Mouse (Mus musculus) CH12.LX (cell line): ENCODE results near the gene Zfp457. TPM values are rescaled to one million over a fixed set of nuclear protein-coding genes. Genes with fewer than 3 reads are reported as not detected.

Experiments used
- DNase-seq: peaks from one replicate; pipeline ENCODE4 v3.0.0-alpha.2; 2013; ENCODE audit errors: extremely low read depth
- H3K27ac ChIP-seq: 2 replicates; pipeline ENCODE4 v1.5.1; 2012; ENCODE audit warnings: low read depth, mild to moderate bottlenecking, control low read depth, moderate library complexity; ENCODE audit not compliant: insufficient read depth
- H3K27me3 ChIP-seq: replicated peaks from 2 replicates; pipeline ENCODE3; 2012; ENCODE audit warnings: inconsistent platforms
- H3K36me3 ChIP-seq, 2 experiments: replicated peaks in 1 of 2; 2 replicates each; pipeline versions ENCODE3 to v1.6.1; 2012; ENCODE audit warnings: inconsistent platforms in 1 of 2, low read length in 1 of 2, mild to moderate bottlenecking in 1 of 2, mixed read lengths in 1 of 2, moderate library complexity in 1 of 2; ENCODE audit not compliant: control insufficient read depth in 1 of 2, insufficient read depth in 1 of 2
- H3K4me1 ChIP-seq, 2 experiments: 2 replicates each; pipeline ENCODE4 v1.6.1; 2012; ENCODE audit warnings: inconsistent platforms in 1 of 2, moderate library complexity in 1 of 2; ENCODE audit not compliant: insufficient read depth in 2 of 2, control insufficient read depth in 1 of 2
- H3K4me2 ChIP-seq: 2 replicates; pipeline ENCODE4 v1.6.1; 2012; ENCODE audit warnings: low read depth, mild to moderate bottlenecking, control low read depth; ENCODE audit not compliant: poor library complexity, insufficient read depth, severe bottlenecking
- H3K4me3 ChIP-seq, 3 experiments: fragments of 150-350 bp in 1 of 3; sonication (generic) in 1 of 3; replicated peaks in 1 of 3; 2 replicates each; pipeline versions ENCODE3 to v1.5.1; 2011 to 2012; ENCODE audit warnings: low read depth in 2 of 3, low read length in 2 of 3, mild to moderate bottlenecking in 2 of 3, moderate library complexity in 2 of 3, control low read depth in 1 of 3, improper control_type of control experiment in 1 of 3, inconsistent platforms in 1 of 3, mixed read lengths in 1 of 3; ENCODE audit not compliant: poor library complexity in 1 of 3
- H3K79me2 ChIP-seq: replicated peaks from 2 replicates; pipeline ENCODE4 v1.6.1; 2012; ENCODE audit warnings: mild to moderate bottlenecking, moderate library complexity; ENCODE audit not compliant: control insufficient read depth, poor library complexity, insufficient read depth, severe bottlenecking; ENCODE audit errors: extremely low read depth
- H3K9ac ChIP-seq: 2 replicates; pipeline ENCODE4 v1.6.1; 2012; ENCODE audit warnings: low read depth, mild to moderate bottlenecking, control low read depth, moderate library complexity; ENCODE audit not compliant: insufficient read depth
- H3K9me3 ChIP-seq: replicated peaks from 2 replicates; pipeline ENCODE3; 2012; ENCODE audit warnings: low read length, inconsistent platforms, mixed read lengths
- BHLHE40 ChIP-seq: IDR thresholded peaks from 2 replicates; pipeline ENCODE4 v1.6.1; 2011; ENCODE audit warnings: mild to moderate bottlenecking, low read depth, low read length, improper control_type of control experiment
- CHD1 ChIP-seq: IDR thresholded peaks from 2 replicates; pipeline ENCODE4 v1.6.1; 2012; ENCODE audit warnings: low read depth, low read length, improper control_type of control experiment, inconsistent platforms
- CHD2 ChIP-seq: IDR thresholded peaks from 2 replicates; pipeline ENCODE4 v1.6.1; 2011; ENCODE audit warnings: low read length, improper control_type of control experiment
- CTCF ChIP-seq, 2 experiments: IDR thresholded peaks in 1 of 2; conservative IDR thresholded peaks in 1 of 2; 2 replicates each; pipeline ENCODE4 v1.5.1; 2011 to 2012; ENCODE audit warnings: low read depth in 2 of 2, low read length in 2 of 2, improper control_type of control experiment in 1 of 2, inconsistent platforms in 1 of 2, mild to moderate bottlenecking in 1 of 2, moderate library complexity in 1 of 2
- E2F4 ChIP-seq: IDR thresholded peaks from 2 replicates; pipeline ENCODE4 v1.6.1; 2011; ENCODE audit warnings: low read depth, low read length, improper control_type of control experiment; ENCODE audit not compliant: insufficient replicate concordance
- ELF1 ChIP-seq: IDR thresholded peaks from 2 replicates; pipeline ENCODE4 v1.6.1; 2014; ENCODE audit warnings: low read depth, mild to moderate bottlenecking, inconsistent platforms, low read length, improper control_type of control experiment
- EP300 ChIP-seq: IDR thresholded peaks from 2 replicates; pipeline ENCODE4 v1.6.1; 2011; ENCODE audit warnings: low read length, improper control_type of control experiment
- ETS1 ChIP-seq: conservative IDR thresholded peaks from 2 replicates; pipeline ENCODE4 v1.6.1; 2012; ENCODE audit warnings: low read depth, mild to moderate bottlenecking, inconsistent platforms, low read length, improper control_type of control experiment, moderate library complexity
- GABPA ChIP-seq: IDR thresholded peaks from 2 replicates; pipeline ENCODE4 v1.6.1; 2012; ENCODE audit warnings: low read depth, low read length, improper control_type of control experiment, inconsistent platforms; ENCODE audit not compliant: insufficient replicate concordance
- HCFC1 ChIP-seq: IDR thresholded peaks from 2 replicates; pipeline ENCODE4 v1.6.1; 2012; ENCODE audit warnings: low read depth, mild to moderate bottlenecking, inconsistent platforms, low read length, improper control_type of control experiment
- IRF4 ChIP-seq: IDR thresholded peaks from 2 replicates; pipeline ENCODE4 v1.6.1; 2014; ENCODE audit warnings: low read depth, mild to moderate bottlenecking, inconsistent platforms, low read length, improper control_type of control experiment
- JUN ChIP-seq: IDR thresholded peaks from 2 replicates; pipeline ENCODE4 v1.6.1; 2011; ENCODE audit warnings: low read depth, mild to moderate bottlenecking, low read length, improper control_type of control experiment, moderate library complexity; ENCODE audit not compliant: insufficient read depth
- JUND ChIP-seq: conservative IDR thresholded peaks from 2 replicates; pipeline ENCODE4 v1.6.1; 2011; ENCODE audit warnings: low read depth, low read length, improper control_type of control experiment
- KAT2A ChIP-seq: IDR thresholded peaks from 2 replicates; pipeline ENCODE4 v1.6.1; 2012; ENCODE audit warnings: low read length, improper control_type of control experiment, inconsistent platforms; ENCODE audit not compliant: insufficient replicate concordance
- MAFK ChIP-seq: IDR thresholded peaks from 2 replicates; pipeline ENCODE4 v1.6.1; 2011; ENCODE audit warnings: low read length, improper control_type of control experiment; ENCODE audit not compliant: insufficient replicate concordance
- MAX ChIP-seq: IDR thresholded peaks from 2 replicates; pipeline ENCODE4 v1.6.1; 2011; ENCODE audit warnings: low read length, improper control_type of control experiment
- MAZ ChIP-seq: IDR thresholded peaks from 2 replicates; pipeline ENCODE4 v1.6.1; 2012; ENCODE audit warnings: low read depth, mild to moderate bottlenecking, inconsistent platforms, low read length, improper control_type of control experiment, moderate library complexity
- MEF2A ChIP-seq: IDR thresholded peaks from 2 replicates; pipeline ENCODE4 v1.6.1; 2014; ENCODE audit warnings: low read depth, mild to moderate bottlenecking, inconsistent platforms, low read length, improper control_type of control experiment, borderline replicate concordance
- MXI1 ChIP-seq: IDR thresholded peaks from 2 replicates; pipeline ENCODE4 v1.6.1; 2011; ENCODE audit warnings: mild to moderate bottlenecking, low read depth, low read length, improper control_type of control experiment
- MYC ChIP-seq: IDR thresholded peaks from 2 replicates; pipeline ENCODE4 v1.6.1; 2011; ENCODE audit warnings: low read depth, mild to moderate bottlenecking, improper control_type of control experiment, low read length
- NELFE ChIP-seq: IDR thresholded peaks from 2 replicates; pipeline ENCODE4 v1.6.1; 2011; ENCODE audit warnings: low read depth, low read length, improper control_type of control experiment
- NRF1 ChIP-seq: IDR thresholded peaks from 2 replicates; pipeline ENCODE4 v1.6.1; 2014; ENCODE audit warnings: low read depth, mild to moderate bottlenecking, inconsistent platforms, low read length, improper control_type of control experiment, moderate library complexity
- PAX5 ChIP-seq: IDR thresholded peaks from 2 replicates; pipeline ENCODE4 v1.6.1; 2012; ENCODE audit warnings: low read length, inconsistent platforms, mixed read lengths
- POLR2A ChIP-seq: IDR thresholded peaks from 2 replicates; pipeline ENCODE4 v1.6.1; 2011; ENCODE audit warnings: low read depth, mild to moderate bottlenecking, improper control_type of control experiment, low read length
- POLR2AphosphoS2 ChIP-seq: IDR thresholded peaks from 2 replicates; pipeline ENCODE4 v1.6.1; 2011; ENCODE audit warnings: low read depth, low read length, improper control_type of control experiment
- RAD21 ChIP-seq: IDR thresholded peaks from 2 replicates; pipeline ENCODE4 v1.6.1; 2011; ENCODE audit warnings: low read depth, mild to moderate bottlenecking, low read length, improper control_type of control experiment, moderate library complexity
- RCOR1 ChIP-seq: conservative IDR thresholded peaks from 2 replicates; pipeline ENCODE4 v1.6.1; 2012; ENCODE audit warnings: low read depth, mild to moderate bottlenecking, inconsistent platforms, low read length, improper control_type of control experiment
- SIN3A ChIP-seq: IDR thresholded peaks from 2 replicates; pipeline ENCODE4 v1.6.1; 2012; ENCODE audit warnings: low read length, improper control_type of control experiment, inconsistent platforms
- SMC3 ChIP-seq: IDR thresholded peaks from 2 replicates; pipeline ENCODE4 v1.6.1; 2011; ENCODE audit warnings: low read depth, low read length, improper control_type of control experiment
- TBP ChIP-seq: conservative IDR thresholded peaks from 2 replicates; pipeline ENCODE4 v1.6.1; 2011; ENCODE audit warnings: low read depth, low read length, improper control_type of control experiment
- TCF12 ChIP-seq: IDR thresholded peaks from 2 replicates; pipeline ENCODE4 v1.6.1; 2014; ENCODE audit warnings: low read depth, mild to moderate bottlenecking, inconsistent platforms, low read length, improper control_type of control experiment
- UBTF ChIP-seq: IDR thresholded peaks from 2 replicates; pipeline ENCODE4 v1.6.1; 2012; ENCODE audit warnings: low read depth, mild to moderate bottlenecking, inconsistent platforms, low read length, improper control_type of control experiment, moderate library complexity
- USF1 ChIP-seq: IDR thresholded peaks from 2 replicates; pipeline ENCODE4 v1.6.1; 2014; ENCODE audit warnings: low read depth, mild to moderate bottlenecking, inconsistent platforms, low read length, improper control_type of control experiment
- USF2 ChIP-seq: conservative IDR thresholded peaks from 2 replicates; pipeline ENCODE4 v1.6.1; 2011; ENCODE audit warnings: low read depth, low read length, improper control_type of control experiment
- ZC3H11A ChIP-seq: IDR thresholded peaks from 2 replicates; pipeline ENCODE4 v1.6.1; 2012; ENCODE audit warnings: low read depth, mild to moderate bottlenecking, inconsistent platforms, low read length, improper control_type of control experiment
- ZKSCAN1 ChIP-seq: IDR thresholded peaks from 2 replicates; pipeline ENCODE4 v1.6.1; 2012; ENCODE audit warnings: low read depth, inconsistent platforms, low read length, improper control_type of control experiment, borderline replicate concordance
- ZMIZ1 ChIP-seq: IDR thresholded peaks from 2 replicates; pipeline ENCODE4 v1.6.1; 2012; ENCODE audit warnings: low read depth, mild to moderate bottlenecking, inconsistent platforms, low read length, improper control_type of control experiment
- ZNF384 ChIP-seq: IDR thresholded peaks from 2 replicates; pipeline ENCODE4 v1.6.1; 2012; ENCODE audit warnings: low read depth, low read length, improper control_type of control experiment, inconsistent platforms
- dilution Hi-C: fragments of 300-500 bp; cut with MboI; formaldehyde crosslinking; loops from 2 replicates; pipeline ENCODE4 v1.14.3; 2020; ENCODE audit warnings: low sequenced_read_pairs; ENCODE audit not compliant: extremely low pct_unique_long_range_greater_than_20kb, extremely low pct_ligation_motif_present
- in situ Hi-C: fragments of 300-500 bp; cut with MboI; formaldehyde crosslinking; loops from 3 replicates; pipeline ENCODE4 v1.14.3; 2019; ENCODE audit warnings: low sequenced_read_pairs, low pct_ligation_motif_present, low pct_unique_long_range_greater_than_20kb, mixed read lengths
- polyA plus RNA-seq: library from polyadenylated mRNA; unstranded; fragments of >175 nt; gene quantifications from 2 replicates; pipeline ENCODE4 v1.2.1, GENCODE M21; 2012; ENCODE audit warnings: low read depth; ENCODE audit not compliant: insufficient read length
- total RNA-seq, 2 experiments: library from RNA; depleted of rRNA; stranded (reverse); fragments of 300-350 nt in 1 of 2; fragments of >200 nt in 1 of 2; gene quantifications; 2 replicates each; pipeline ENCODE4 v1.2.3; 2012 to 2014

Zfp457 gene
- total RNA-seq (2012; rRNA removed) (0.97 and 0.98 TPM in 2 replicates), total RNA-seq (2014; rRNA removed) (0.66 TPM in 1 of 2 replicates, not detected in the other), polyA plus RNA-seq (0.40 and 0.57 TPM in 2 replicates)

GRCm38 (mm10) chr13:67305822-67306672 lies at the start of gene Zfp457:
Zfp457 (minus strand) TSS chr13:67306485.
- in situ Hi-C loops: no loop called here
- Histone ChIP-seq H3K9ac (peak within 1 kb of the TSS; percentile 29), H3K4me1 (peaks cover 0 to 9% of the 10 kb centered on the region in 2 experiments; a peak in 2 of 4 replicates)
- peak; percentile 92 for DNase-seq
- TF ChIP-seq POLR2AphosphoS2 (peak; percentile 54; the same call in 1 of the 2 replicates), MEF2A (no peak), SIN3A (peak; percentile 93), BHLHE40 (no peak), NRF1 (no peak), ETS1 (no peak), MYC (peak; percentile 93), USF1 (no peak), KAT2A (peak; percentile 94; the same call in 1 of the 2 replicates), UBTF (no peak), ZKSCAN1 (no peak), JUN (peak; percentile 35; the same call in 1 of the 2 replicates), IRF4 (no peak; the same call in 1 of the 2 replicates), RCOR1 (no peak), SMC3 (no peak), HCFC1 (peak; percentile 98), TBP (peak; percentile 89), POLR2A (peak; percentile 73), MXI1 (peak; percentile 89), MAFK (no peak), USF2 (no peak), ZNF384 (no peak), CTCF (conservative IDR thresholded peaks at IDR 0.05 in 1 of 2, IDR thresholded peaks at IDR 0.05 in 1 of 2; ENCODE audit: low read depth in 2 of 2, low read length in 2 of 2) (no peak), ELF1 (peak; percentile 94), RAD21 (no peak), CHD1 (no peak), GABPA (peak; percentile 56; the same call in 1 of the 2 replicates), MAZ (no peak), TCF12 (peak; percentile 57), E2F4 (peak; percentile 11; the same call in 1 of the 2 replicates), EP300 (no peak), MAX (peak; percentile 83), ZC3H11A (no peak), PAX5 (no peak), NELFE (peak; percentile 59), JUND (peak; percentile 69), ZMIZ1 (no peak), CHD2 (peak; percentile 35; the same call in 1 of the 2 replicates)
- TF ChIP-seq, all 38 proteins: peak for 17
- Histone ChIP-seq H3K79me2 (0 out of 2 replicates have a peak, but pooled peaks cover 2% of the 10 kb centered on the region), H3K4me3 (peak within 1 kb of the TSS; percentile 85 to 91 (median 88)), H3K36me3 (peaks cover 0 to 6% of the 10 kb centered on the region in 2 experiments), H3K4me2 (peak within 1 kb of the TSS; percentile 86), H3K9me3 (no peaks in the 10 kb centered on the region), H3K27ac (peak within 1 kb of the TSS; percentile 1; the same call in 1 of the 2 replicates), H3K27me3 (no peaks in the 10 kb centered on the region)
- dilution Hi-C loops: no loop called here
